In the genomic region with DNA sequence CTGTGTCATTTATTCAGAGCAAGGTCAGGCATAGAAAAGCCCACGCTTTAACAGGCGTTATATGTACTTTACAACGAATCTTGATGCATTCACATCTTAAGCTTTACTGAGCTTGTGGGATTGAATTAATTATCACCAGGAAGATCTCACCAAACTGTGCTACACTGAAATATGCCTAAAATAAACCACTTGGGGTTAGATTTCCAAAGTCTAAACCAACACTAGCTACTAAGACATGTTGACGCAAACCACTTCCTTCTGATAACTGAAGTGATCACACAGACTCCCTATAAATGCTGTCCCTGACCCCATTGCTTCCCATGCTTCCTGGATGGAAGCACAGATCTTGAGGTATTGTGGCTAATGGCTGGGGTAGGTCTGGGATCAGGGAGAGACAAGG, we compare ENCODE assay signal across 16 mouse cellular contexts. TPM values are rescaled to one million over a fixed set of nuclear protein-coding genes. Genes with fewer than 3 reads are reported as not detected.
DNase-seq lines count a peak whose midpoint lies in the region; ATAC-seq and TF ChIP-seq lines count a peak whose summit lies in the region.
"Had no signal": no experiment of that assay in that cellular context is flagged by ENCODE, and none has a peak within 500 bp of the region (broad histone marks: within the 10 kb centered on the region; RNA-seq: fewer than 3 reads in every experiment).

No protein-coding gene starts in this region.

- TF ChIP-seq POLR2A in CH12.LX (IDR thresholded peaks at IDR 0.05; ENCODE audit: low read depth, low read length) = no peak

- peaks cover 23% of the 10 kb centered on the region for H3K4me1 ChIP-seq in heart, embryonic 16.5 days (ENCODE audit: control insufficient read depth, insufficient read depth, low read length)
- peaks cover 0 to 25% of the 10 kb centered on the region in 2 experiments; a peak in 2 of 4 replicates for H3K4me1 ChIP-seq in CH12.LX (ENCODE audit: control insufficient read depth in 1 of 2, insufficient read depth in 2 of 2)
- H3K4me1 ChIP-seq in embryonic facial prominence, embryonic 12.5 days = peaks cover 17% of the 10 kb centered on the region
- peaks cover 41% of the 10 kb centered on the region for H3K4me1 ChIP-seq in liver, embryonic 12.5 days

- no peak overlapping the region for H3K9ac ChIP-seq in heart, embryonic 16.5 days (ENCODE audit: low read length)
- H3K9ac ChIP-seq in CH12.LX (ENCODE audit: insufficient read depth, low read depth) = no peak overlapping the region
- H3K9ac ChIP-seq in embryonic facial prominence, embryonic 12.5 days = no peak overlapping the region
- no peak overlapping the region for H3K9ac ChIP-seq in liver, embryonic 12.5 days

- no peaks in the 10 kb centered on the region for H3K9me3 ChIP-seq in heart, embryonic 16.5 days (replicated peaks; ENCODE audit: control insufficient read depth, low read length)
- no peaks in the 10 kb centered on the region for H3K9me3 ChIP-seq in CH12.LX (replicated peaks; ENCODE audit: low read length)
- H3K9me3 ChIP-seq in embryonic facial prominence, embryonic 12.5 days = no peaks in the 10 kb centered on the region
- H3K9me3 ChIP-seq in liver, embryonic 12.5 days (replicated peaks) = no peaks in the 10 kb centered on the region
- H3K9me3 ChIP-seq: forebrain, embryonic 10.5 days; G1E had no signal

- ATAC-seq in heart, embryonic 16.5 days (replicated peaks; ENCODE audit: extremely low read depth, insufficient read depth, low FRiP score) = no peak
- no peak for ATAC-seq in embryonic facial prominence, embryonic 12.5 days (ENCODE audit: insufficient number of reproducible peaks, insufficient read depth, low FRiP score, low TSS enrichment)
- no peak for ATAC-seq in liver, embryonic 12.5 days

- 0 out of 2 replicates have a peak overlapping the region, but pooled peaks have one; percentile 15 for H3K4me3 ChIP-seq in heart, embryonic 16.5 days (ENCODE audit: low read length)
- H3K4me3 ChIP-seq in CH12.LX (replicated peaks in 1 of 3; ENCODE audit: low read depth in 2 of 3, low read length in 2 of 3, poor library complexity in 1 of 3) = peak overlapping the region in 2 of 3 experiments; percentile 43 to 54
- no peak overlapping the region for H3K4me3 ChIP-seq in embryonic facial prominence, embryonic 12.5 days
- H3K4me3 ChIP-seq in liver, embryonic 12.5 days = no peak overlapping the region
- H3K4me3 ChIP-seq: layer of hippocampus, adult 2 months had no signal

- H3K79me2 ChIP-seq in CH12.LX (replicated peaks; ENCODE audit: control insufficient read depth, extremely low read depth, insufficient read depth, poor library complexity, severe bottlenecking) = no peaks in the 10 kb centered on the region

- TF ChIP-seq EP300 in CH12.LX (IDR thresholded peaks at IDR 0.05; ENCODE audit: low read length) = no peak

- H3K27ac ChIP-seq in heart, embryonic 16.5 days (ENCODE audit: low read length) = no peak overlapping the region
- no peak overlapping the region for H3K27ac ChIP-seq in CH12.LX (ENCODE audit: insufficient read depth, low read depth)
- H3K27ac ChIP-seq in embryonic facial prominence, embryonic 12.5 days = no peak overlapping the region
- H3K27ac ChIP-seq in liver, embryonic 12.5 days = no peak overlapping the region
- H3K27ac ChIP-seq: layer of hippocampus, adult 2 months had no signal

- H3K4me2 ChIP-seq in heart, embryonic 16.5 days (ENCODE audit: low read depth, low read length) = peak overlapping the region; percentile 53; the same call in 1 of the 2 replicates
- H3K4me2 ChIP-seq in CH12.LX (ENCODE audit: insufficient read depth, low read depth, poor library complexity, severe bottlenecking) = no peak overlapping the region
- H3K4me2 ChIP-seq in embryonic facial prominence, embryonic 12.5 days (replicated peaks) = peak overlapping the region; percentile 9; the same call in 1 of the 2 replicates
- H3K4me2 ChIP-seq in liver, embryonic 12.5 days = peak overlapping the region; percentile 57; the same call in 1 of the 2 replicates

- in situ Hi-C loops in CH12.LX (cut with MboI; ENCODE audit: low pct_ligation_motif_present, low pct_unique_long_range_greater_than_20kb, low sequenced_read_pairs) = no loop called here

- DNase-seq in heart, adult 18-20 months = no peak
- DNase-seq in CH12.LX (ENCODE audit: extremely low read depth) = no peak
- no peak for DNase-seq in right cerebral cortex, adult 18-20 months
- DNase-seq in adrenal gland, postnatal 10 days = no peak
- no peak for DNase-seq in thymus, postnatal 36 days
- DNase-seq: left cerebral cortex, postnatal 4 days; thymus, adult 2 months had no signal

- no peaks in the 10 kb centered on the region for H3K36me3 ChIP-seq in heart, embryonic 16.5 days (ENCODE audit: control insufficient read depth, insufficient read depth)
- H3K36me3 ChIP-seq in CH12.LX (replicated peaks in 1 of 2; ENCODE audit: control insufficient read depth in 1 of 2, insufficient read depth in 1 of 2, low read length in 1 of 2) = peaks cover 0 to 4% of the 10 kb centered on the region in 2 experiments
- H3K36me3 ChIP-seq in embryonic facial prominence, embryonic 12.5 days = no peaks in the 10 kb centered on the region
- no peaks in the 10 kb centered on the region for H3K36me3 ChIP-seq in liver, embryonic 12.5 days
- H3K36me3 ChIP-seq: forebrain, embryonic 10.5 days; G1E had no signal

- H3K27me3 ChIP-seq in heart, embryonic 16.5 days (ENCODE audit: control insufficient read depth, insufficient read depth, low read length) = no peaks in the 10 kb centered on the region
- H3K27me3 ChIP-seq in CH12.LX (replicated peaks) = no peaks in the 10 kb centered on the region
- H3K27me3 ChIP-seq in embryonic facial prominence, embryonic 12.5 days = no peaks in the 10 kb centered on the region
- H3K27me3 ChIP-seq in liver, embryonic 12.5 days (replicated peaks) = peaks cover 27% of the 10 kb centered on the region; the same call in 1 of the 2 replicates

- no peak for TF ChIP-seq RAD21 in CH12.LX (IDR thresholded peaks at IDR 0.05; ENCODE audit: low read depth, low read length)

- no peak for TF ChIP-seq CTCF in CH12.LX (conservative IDR thresholded peaks at IDR 0.05 in 1 of 2, IDR thresholded peaks at IDR 0.05 in 1 of 2; ENCODE audit: low read depth in 2 of 2, low read length in 2 of 2)

- dilution Hi-C loops in CH12.LX (cut with MboI; ENCODE audit: extremely low pct_ligation_motif_present, extremely low pct_unique_long_range_greater_than_20kb, low sequenced_read_pairs) = no loop called here

- 75% methylated on average over 4 of the region's 4 CpGs for WGBS in heart, embryonic 16.5 days
- 76% methylated on average over 4 of the region's 4 CpGs for WGBS in embryonic facial prominence, embryonic 12.5 days
- WGBS in liver, embryonic 12.5 days (ENCODE audit: insufficient replicate concordance) = 70% methylated on average over 4 of the region's 4 CpGs

TF ChIP-seq in CH12.LX, 34 proteins besides CTCF, POLR2A, EP300 and RAD21:
- TF ChIP-seq RCOR1 (conservative IDR thresholded peaks at IDR 0.05; ENCODE audit: low read depth, low read length) = no peak
- no peak for TF ChIP-seq SIN3A (IDR thresholded peaks at IDR 0.05; ENCODE audit: low read length)
- no peak for TF ChIP-seq MAX (IDR thresholded peaks at IDR 0.05; ENCODE audit: low read length)
- no peak for TF ChIP-seq ZC3H11A (IDR thresholded peaks at IDR 0.05; ENCODE audit: low read depth, low read length)
- TF ChIP-seq IRF4 (IDR thresholded peaks at IDR 0.05; ENCODE audit: low read depth, low read length) = no peak
- no peak for TF ChIP-seq HCFC1 (IDR thresholded peaks at IDR 0.05; ENCODE audit: low read depth, low read length)
- TF ChIP-seq CHD2 (IDR thresholded peaks at IDR 0.05; ENCODE audit: low read length) = no peak
- TF ChIP-seq TCF12 (IDR thresholded peaks at IDR 0.05; ENCODE audit: low read depth, low read length) = no peak
- TF ChIP-seq GABPA (IDR thresholded peaks at IDR 0.05; ENCODE audit: insufficient replicate concordance, low read depth, low read length) = no peak
- no peak for TF ChIP-seq UBTF (IDR thresholded peaks at IDR 0.05; ENCODE audit: low read depth, low read length)
- no peak for TF ChIP-seq POLR2AphosphoS2 (IDR thresholded peaks at IDR 0.05; ENCODE audit: low read depth, low read length)
- no peak for TF ChIP-seq KAT2A (IDR thresholded peaks at IDR 0.05; ENCODE audit: insufficient replicate concordance, low read length)
- no peak for TF ChIP-seq ELF1 (IDR thresholded peaks at IDR 0.05; ENCODE audit: low read depth, low read length)
- no peak for TF ChIP-seq MEF2A (IDR thresholded peaks at IDR 0.05; ENCODE audit: borderline replicate concordance, low read depth, low read length)
- TF ChIP-seq MYC (IDR thresholded peaks at IDR 0.05; ENCODE audit: low read depth, low read length) = no peak
- TF ChIP-seq ETS1 (conservative IDR thresholded peaks at IDR 0.05; ENCODE audit: low read depth, low read length) = no peak
- TF ChIP-seq ZMIZ1 (IDR thresholded peaks at IDR 0.05; ENCODE audit: low read depth, low read length) = no peak
- no peak for TF ChIP-seq MAZ (IDR thresholded peaks at IDR 0.05; ENCODE audit: low read depth, low read length)
- no peak for TF ChIP-seq JUND (conservative IDR thresholded peaks at IDR 0.05; ENCODE audit: low read depth, low read length)
- no peak for TF ChIP-seq MXI1 (IDR thresholded peaks at IDR 0.05; ENCODE audit: low read depth, low read length)

RNA-seq across cellular contexts. Expression of a gene that starts 8.2 kb away (rescaled TPM):
- polyA plus RNA-seq in heart, embryonic 16.5 days (2015; fragmentation: Nextera tagmentation; extraction: Ambion mirVana) = 0.71 TPM in 1 of 2 replicates, not detected in the other
- total RNA-seq in heart, adult 18-20 months (2021) = not detected
- 0.63 TPM in 1 of 2 replicates, not detected in the other for total RNA-seq in CH12.LX (2012; rRNA removed)
- total RNA-seq in CH12.LX (2014; rRNA removed) = 2.8 and 5.3 TPM in 2 replicates
- 1.1 TPM in 1 of 2 replicates, not detected in the other for polyA plus RNA-seq in CH12.LX (2012; ENCODE audit: insufficient read length, low read depth)
- not detected in 2 replicates for polyA plus RNA-seq in embryonic facial prominence, embryonic 12.5 days (2016; fragmentation: Nextera tagmentation; extraction: Ambion mirVana)
- polyA plus RNA-seq in liver, embryonic 12.5 days (2016; fragmentation: Nextera tagmentation; extraction: Ambion mirVana) = not detected in 2 replicates
- not detected for total RNA-seq in adrenal gland, postnatal 10 days (2021)
- total RNA-seq: layer of hippocampus, adult 2 months; left cerebral cortex, postnatal 4 days; megakaryocyte, adult 5-6 weeks had no signal
- polyA plus RNA-seq: forebrain, embryonic 10.5 days; G1E; gonadal fat pad, adult 2 months; small intestine, adult 2 months; thymus, adult 2 months had no signal

Comparison
In these comparisons a context has a peak if more than half of its experiments do, and no peak if none do; other contexts are left out.
1. H3K4me3 ChIP-seq: peak in heart, embryonic 16.5 days (single experiment) and CH12.LX (2 of 3); none in embryonic facial prominence, embryonic 12.5 days (single experiment) and liver, embryonic 12.5 days (single experiment).